Mouse (Mus musculus): ENCODE results near the gene Cdk5. TPM values are rescaled to one million over a fixed set of nuclear protein-coding genes. Genes with fewer than 3 reads are reported as not detected.

Cdk5 gene
- 126 and 130 TPM in 2 replicates for polyA plus RNA-seq (2021; fragmentation: Nextera tagmentation)
- long read RNA-seq, experiment 1, transcript Cdk5-201 (12 exons, 2,059 nt) = major isoform, 147 of 176 reads
- long read RNA-seq, experiment 1, partial matches to known transcripts = 11 of 176 reads
- long read RNA-seq, experiment 1, other reads (novel, unspliced or antisense) = 18 of 176 reads
- long read RNA-seq, experiment 2, transcript Cdk5-201 (12 exons, 2,059 nt) = major isoform, 321 of 371 reads
- long read RNA-seq, experiment 2, partial matches to known transcripts = 4 of 371 reads
- long read RNA-seq, experiment 2, other reads (novel, unspliced or antisense) = 44 of 371 reads

DNA sequence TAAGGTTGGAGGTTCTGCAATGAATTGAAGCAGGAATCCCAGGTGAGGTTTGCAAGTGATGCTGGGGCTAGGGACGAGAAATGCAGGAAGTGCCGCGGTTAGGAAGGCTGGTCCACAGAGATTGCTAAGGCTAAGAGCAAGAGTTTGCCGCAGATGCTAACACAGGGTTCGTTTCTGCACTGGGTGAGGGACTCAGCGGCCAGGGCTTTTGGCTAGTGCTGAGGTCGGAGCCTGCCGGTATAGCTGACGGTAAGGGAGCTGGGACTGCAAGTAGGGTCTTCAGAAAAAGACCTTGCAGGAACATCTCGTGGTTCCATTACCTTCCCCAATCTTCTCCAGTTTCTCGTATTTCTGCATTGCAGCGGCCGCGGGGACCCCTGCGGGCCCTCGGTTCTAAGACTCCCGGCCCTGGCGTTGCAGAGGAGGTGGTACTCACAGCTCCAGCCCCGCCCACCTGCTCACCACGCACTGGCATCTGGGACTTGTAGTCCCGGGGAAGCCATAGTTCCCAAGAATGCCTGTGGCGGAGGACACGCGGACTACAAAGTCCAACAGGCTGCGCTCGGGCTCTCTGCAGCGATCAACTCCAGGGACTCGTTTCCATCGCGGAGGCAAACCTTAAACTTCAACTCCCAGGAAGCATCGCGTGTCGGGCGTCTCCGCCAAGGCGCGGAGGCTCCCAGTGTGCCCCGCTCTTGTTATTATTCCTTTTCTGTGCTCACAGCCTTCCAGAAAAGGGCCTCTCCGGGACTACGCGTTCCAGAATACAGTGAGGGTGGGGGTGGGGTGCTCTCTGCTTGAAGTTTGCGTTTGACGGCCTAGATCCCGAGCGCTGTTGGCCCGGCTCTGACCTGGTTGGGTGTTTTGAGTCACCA lies at the start of gene Cdk5, which contains the start of gene Slc4a2:
TSS of gene Cdk5 (minus strand) at position 402 of the 875 bp plus-strand sequence.
TSS of gene Slc4a2 (plus strand) at position 709 of the 875 bp plus-strand sequence.

DNA sequence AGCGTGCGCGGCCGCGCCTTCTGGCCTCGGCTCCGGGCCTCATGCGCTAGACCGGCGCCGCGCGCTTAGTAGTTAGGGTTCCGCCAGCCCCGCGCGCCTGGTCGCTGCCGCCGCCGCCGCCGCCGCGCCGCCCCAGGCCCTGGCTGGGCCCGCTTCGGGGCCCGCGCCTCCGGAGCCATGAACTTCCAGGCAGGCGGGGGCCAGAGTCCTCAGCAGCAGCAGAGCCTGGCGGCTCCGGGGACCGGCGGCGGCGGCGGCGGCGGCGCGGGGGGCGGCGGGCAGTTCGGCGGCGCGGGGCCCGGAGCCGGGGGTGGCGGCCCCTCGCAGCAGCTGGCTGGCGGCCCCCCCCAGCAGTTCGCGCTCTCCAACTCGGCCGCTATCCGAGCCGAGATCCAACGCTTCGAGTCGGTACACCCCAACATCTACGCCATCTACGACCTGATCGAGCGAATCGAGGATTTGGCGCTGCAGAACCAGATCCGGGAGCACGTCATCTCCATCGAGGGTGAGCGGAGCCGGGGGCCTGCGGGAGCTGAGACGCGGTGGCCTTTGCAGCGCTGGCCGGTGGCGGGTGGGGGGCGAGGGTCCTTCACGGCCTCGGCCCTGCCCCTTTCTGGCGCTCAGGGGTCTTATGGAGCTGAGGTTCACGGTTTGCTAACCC lies 28.8 kb upstream of the Cdk5 start, which contains the start of gene Agap3:
TSS of gene Agap3 (plus strand) at position 148 of the 661 bp plus-strand sequence.

DNA sequence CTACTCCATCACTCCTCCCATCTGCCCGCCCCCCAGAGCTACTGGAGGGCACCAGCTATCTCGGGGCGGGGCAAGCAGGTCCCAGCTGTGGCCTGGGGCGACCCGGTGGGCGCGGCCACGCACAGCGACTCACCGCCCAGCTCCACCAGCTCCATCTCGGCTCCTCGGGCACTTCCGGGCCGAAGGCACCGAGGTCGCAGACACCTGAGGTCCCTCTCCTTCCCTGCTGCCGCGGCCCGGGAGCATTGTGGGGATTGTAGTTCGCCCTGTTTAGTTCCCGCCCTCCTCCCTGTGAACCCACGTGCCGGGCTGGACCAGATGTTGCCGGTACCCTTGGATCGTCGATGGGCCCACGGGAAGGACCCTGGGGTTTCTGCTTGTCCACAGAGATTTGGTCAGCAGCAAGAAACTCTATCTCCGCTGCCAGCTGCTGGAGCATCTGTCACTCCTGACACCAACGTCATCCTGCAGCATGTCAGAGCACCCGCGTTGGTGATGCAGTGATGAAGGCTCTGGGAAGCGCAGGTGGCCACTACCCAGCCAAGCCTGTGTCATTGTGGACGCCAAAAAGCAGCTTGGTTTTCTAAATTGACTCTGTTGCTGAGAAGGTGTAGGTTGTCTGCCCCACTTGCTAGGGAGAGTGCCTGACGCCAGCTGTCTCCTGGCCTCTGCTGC lies 24.4 kb upstream of the Cdk5 start, which contains the start of gene Tmub1:
TSS of gene Tmub1 (minus strand) at position 231 of the 675 bp plus-strand sequence.

DNA sequence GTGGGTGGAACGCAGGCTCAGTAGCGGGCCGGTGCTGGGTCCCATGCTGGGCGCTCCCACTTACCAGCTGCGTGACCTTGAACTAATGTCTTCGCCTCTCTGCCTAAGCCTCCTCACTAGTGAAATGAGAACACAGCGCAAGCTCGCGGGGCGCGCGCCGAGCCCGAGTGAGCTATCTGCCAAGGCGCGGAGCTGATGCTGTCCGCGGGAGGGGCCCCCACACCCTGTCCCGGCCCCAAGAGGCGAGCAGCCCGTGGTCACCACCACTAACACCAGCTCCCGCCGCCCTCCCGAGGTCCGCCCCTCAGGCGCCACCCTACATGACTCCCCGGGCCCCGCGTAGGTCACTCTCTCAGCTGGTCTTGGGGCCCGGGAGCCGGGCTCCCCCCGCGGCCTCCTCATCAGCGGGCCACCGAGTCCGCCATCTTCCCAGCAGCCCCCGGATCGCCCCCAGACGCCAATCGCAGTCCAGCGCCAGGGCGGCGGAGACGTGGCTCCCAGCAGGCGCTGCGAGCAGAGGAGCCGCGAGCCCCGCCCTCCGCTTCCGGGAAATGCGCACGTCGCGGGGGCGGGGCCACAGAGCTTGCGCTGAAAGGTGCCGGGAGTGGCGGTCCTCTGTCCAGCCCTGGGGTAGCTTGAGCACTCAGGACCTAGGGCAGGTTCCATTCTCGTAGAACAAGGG lies 21.6 kb upstream of the Cdk5 start, which contains the start of gene Fastk:
TSS of gene Fastk (minus strand) at position 542 of the 682 bp plus-strand sequence.

DNA sequence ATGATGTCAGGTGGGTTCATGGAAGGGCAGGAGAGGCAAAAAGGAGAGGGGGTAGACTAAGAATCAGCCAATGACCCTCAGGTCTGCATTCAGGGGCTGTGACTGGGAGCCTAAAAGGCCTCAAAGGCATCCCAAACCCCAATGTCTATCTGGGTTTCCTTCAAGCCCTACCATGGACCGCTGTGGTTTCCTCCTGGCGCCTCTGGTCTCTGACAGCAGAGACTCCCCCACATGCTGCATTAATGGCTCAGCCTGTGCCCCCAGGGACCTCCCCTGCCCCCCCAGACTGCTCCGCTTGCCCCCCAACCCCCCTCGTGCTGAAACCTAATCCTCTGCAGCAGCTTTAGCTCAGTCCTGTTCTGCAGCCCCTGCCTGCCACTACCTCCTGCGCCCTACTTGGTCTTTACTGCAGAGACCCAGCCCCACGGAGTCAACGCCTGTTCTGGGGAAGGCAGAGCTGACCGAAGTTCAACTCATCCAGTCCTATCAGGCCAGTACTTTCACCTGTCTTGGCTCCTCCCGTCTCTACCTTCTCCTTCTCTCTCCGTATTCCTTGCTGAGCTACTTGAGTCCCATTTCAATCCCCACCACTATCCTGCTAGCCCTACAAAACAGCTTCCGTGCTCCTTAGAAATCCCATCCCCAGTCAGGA lies 10.2 kb downstream of the Cdk5 start, which contains the start of gene Asic3:
TSS of gene Asic3 (plus strand) at position 351 of the 652 bp plus-strand sequence.

DNA sequence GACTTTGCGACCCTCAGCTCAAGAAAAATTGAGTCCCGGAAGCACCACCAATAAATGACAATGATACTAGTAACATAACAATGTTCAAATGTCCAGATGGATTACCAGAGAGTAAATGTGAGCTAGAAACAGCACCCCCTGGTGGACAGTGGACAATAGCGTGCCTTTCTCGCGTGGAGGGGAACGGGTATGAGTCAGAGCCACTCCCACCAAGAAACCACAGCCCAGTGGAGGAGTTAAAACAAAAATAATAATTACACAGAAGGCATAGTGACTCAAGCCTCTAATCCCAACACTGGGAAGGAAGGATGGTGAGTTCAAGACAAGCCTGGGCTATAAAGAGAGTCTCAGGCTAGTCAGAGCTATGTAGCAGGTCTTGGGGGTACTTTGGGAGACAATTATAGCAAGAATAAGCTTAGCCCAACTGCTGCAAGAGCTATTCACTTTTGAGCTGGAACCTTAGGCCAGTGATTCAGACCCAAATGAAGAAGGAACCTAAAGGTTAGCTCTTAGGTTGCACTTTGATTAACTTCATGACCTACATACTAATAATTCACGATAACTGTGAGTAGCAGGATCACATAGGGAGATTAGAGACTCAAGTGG lies 29.8 kb downstream of the Cdk5 start, which contains the start of gene Abcb8:
TSS of gene Abcb8 (plus strand) at position 272 of the 606 bp plus-strand sequence.

DNA sequence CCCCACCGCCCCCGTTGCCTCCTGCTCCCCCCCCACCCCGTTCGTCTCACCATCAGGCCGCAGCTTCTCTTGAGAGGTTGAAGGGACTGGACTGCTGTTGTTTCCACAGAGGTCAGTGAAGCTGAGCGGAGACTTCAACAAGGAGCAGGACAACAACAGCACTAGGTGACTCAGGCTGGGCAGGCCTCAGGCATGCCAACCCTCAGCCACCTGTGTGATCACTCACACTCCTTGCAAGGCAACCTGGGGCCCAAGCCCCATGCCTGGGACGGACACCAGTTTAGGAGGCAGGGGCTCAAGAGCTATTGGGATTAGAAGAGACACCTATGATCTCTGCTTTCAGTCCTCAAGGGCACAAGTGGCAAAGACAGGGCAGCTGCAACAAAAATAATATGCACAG lies 31.5 kb downstream of the Cdk5 start, which contains the start of gene Atg9b:
TSS of gene Atg9b (minus strand) at position 280 of the 400 bp plus-strand sequence.

Other genes starting within 250 kb of the Cdk5 start
- gene Kcnh2, start 71.9 kb downstream of the Cdk5 start, polyA plus RNA-seq (2021; fragmentation: Nextera tagmentation) = 3.3 and 4.7 TPM in 2 replicates
- 1.2 TPM in 2 replicates for gene Nos3, start 58.7 kb downstream of the Cdk5 start, polyA plus RNA-seq (2021; fragmentation: Nextera tagmentation)
- gene Atg9b, start 31.4 kb downstream of the Cdk5 start, polyA plus RNA-seq (2021; fragmentation: Nextera tagmentation) = 2.4 and 2.5 TPM in 2 replicates
- 43.5 and 52.0 TPM in 2 replicates for gene Abcb8, start 29.9 kb downstream of the Cdk5 start, polyA plus RNA-seq (2021; fragmentation: Nextera tagmentation)
- not detected in 2 replicates for gene Asic3, start 10.1 kb downstream of the Cdk5 start, polyA plus RNA-seq (2021; fragmentation: Nextera tagmentation)
- 7.7 and 28.6 TPM in 2 replicates for gene Slc4a2, start 307 bp upstream of the Cdk5 start, polyA plus RNA-seq (2021; fragmentation: Nextera tagmentation)
- gene Fastk, start 21.8 kb upstream of the Cdk5 start, polyA plus RNA-seq (2021; fragmentation: Nextera tagmentation) = 137 and 164 TPM in 2 replicates
- 28.7 and 29.8 TPM in 2 replicates for gene Tmub1, start 24.3 kb upstream of the Cdk5 start, polyA plus RNA-seq (2021; fragmentation: Nextera tagmentation)
- gene Agap3, start 28.6 kb upstream of the Cdk5 start, polyA plus RNA-seq (2021; fragmentation: Nextera tagmentation) = 66.1 and 69.7 TPM in 2 replicates
- 0.04 TPM in 1 of 2 replicates, not detected in the other for gene Gbx1, start 103.7 kb upstream of the Cdk5 start, polyA plus RNA-seq (2021; fragmentation: Nextera tagmentation)
- gene Asb10, start 117.4 kb upstream of the Cdk5 start, polyA plus RNA-seq (2021; fragmentation: Nextera tagmentation) = 0.38 and 0.40 TPM in 2 replicates
- gene 4931409K22Rik, start 133.3 kb upstream of the Cdk5 start, polyA plus RNA-seq (2021; fragmentation: Nextera tagmentation) = not detected in 2 replicates
- 71.2 and 72.9 TPM in 2 replicates for gene Abcf2, start 153.9 kb upstream of the Cdk5 start, polyA plus RNA-seq (2021; fragmentation: Nextera tagmentation)
- gene Chpf2, start 163.2 kb upstream of the Cdk5 start, polyA plus RNA-seq (2021; fragmentation: Nextera tagmentation) = 12.2 and 15.9 TPM in 2 replicates
- 8.8 and 9.1 TPM in 2 replicates for gene Smarcd3, start 200.9 kb upstream of the Cdk5 start, polyA plus RNA-seq (2021; fragmentation: Nextera tagmentation)